Mouse (Mus musculus): Measurements from ENCODE around the gene Prkg1. TPM values are rescaled to one million over a fixed set of nuclear protein-coding genes. Genes with fewer than 3 reads are reported as not detected.

Gene Prkg1
- polyA plus RNA-seq, 1 experiment from 2014 or later = 16.8 TPM

DNA sequence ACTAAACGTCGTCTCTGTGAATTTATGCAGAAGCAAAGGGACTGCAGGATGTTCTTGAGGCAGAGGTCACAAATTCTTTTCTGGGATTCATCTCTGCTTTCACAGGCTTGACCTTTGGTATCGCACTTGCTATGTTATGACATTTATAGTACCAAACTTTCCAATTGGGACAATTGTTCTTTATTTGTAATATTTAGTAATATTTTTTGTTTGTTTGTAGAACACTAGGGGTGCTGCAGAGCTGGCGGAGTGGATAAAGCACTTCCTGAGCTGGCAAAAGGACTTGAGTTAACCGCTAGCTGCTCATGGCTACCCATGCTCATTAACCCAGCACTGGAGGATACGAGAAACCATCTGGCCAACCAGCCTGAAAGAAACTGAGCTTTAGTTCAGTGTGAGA, 49.9 kb downstream of the Prkg1 start:
- Histone ChIP-seq H3K9ac (no peak overlapping the region), H3K27me3 (no peaks in the 10 kb centered on the region), H3K4me3 (no peak overlapping the region), H3K9me3 (no peaks in the 10 kb centered on the region), H3K36me3 (no peaks in the 10 kb centered on the region), H3K4me2 (replicated peaks) (no peak overlapping the region), H3K27ac (no peak overlapping the region), H3K4me1 (no peaks in the 10 kb centered on the region)
- ATAC-seq (ENCODE audit: insufficient number of reproducible peaks, insufficient read depth, low FRiP score, low TSS enrichment) = no peak
- WGBS = 78% methylated on average over 6 of the region's 6 CpGs

- no peak overlapping the region for H3K9ac ChIP-seq
- ATAC-seq (ENCODE audit: insufficient number of reproducible peaks, insufficient read depth, low FRiP score, low TSS enrichment) = no peak
- no peaks in the 10 kb centered on the region for H3K27me3 ChIP-seq
- H3K4me3 ChIP-seq = no peak overlapping the region
- no peaks in the 10 kb centered on the region for H3K9me3 ChIP-seq
- H3K4me2 ChIP-seq (replicated peaks) = no peak overlapping the region
- no peaks in the 10 kb centered on the region for H3K36me3 ChIP-seq
- H3K4me1 ChIP-seq = no peaks in the 10 kb centered on the region
- 80% methylated on average over 4 of the region's 4 CpGs for WGBS
- no peak overlapping the region for H3K27ac ChIP-seq
Observed at GRCm38 (mm10) chr19:31714418-31714817, 50.4 kb downstream of the Prkg1 start.

DNA sequence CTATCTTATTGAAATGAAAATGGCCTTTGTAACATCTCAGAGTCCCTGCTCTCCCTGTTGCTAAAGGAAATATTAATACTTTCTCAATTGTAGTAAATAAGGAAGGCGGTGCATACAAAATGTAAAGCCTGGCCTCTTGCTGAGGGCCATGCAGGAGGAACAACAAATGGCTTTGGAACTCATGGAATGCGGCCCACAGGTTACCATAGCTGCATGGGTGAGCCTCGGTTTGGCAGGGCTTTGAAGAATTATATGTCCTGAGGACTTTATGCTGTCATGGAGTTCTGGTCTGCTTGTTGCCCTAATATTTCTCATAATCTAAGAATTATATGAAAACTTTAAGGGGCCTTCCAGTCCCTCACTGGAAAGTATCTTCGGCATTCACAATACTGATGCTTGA, 51.5 kb downstream of the Prkg1 start:
- no peaks in the 10 kb centered on the region for H3K4me1 ChIP-seq
- no peak for ATAC-seq (ENCODE audit: insufficient number of reproducible peaks, insufficient read depth, low FRiP score, low TSS enrichment)
- H3K36me3 ChIP-seq = no peaks in the 10 kb centered on the region
- 59% methylated on average over 4 of the region's 4 CpGs for WGBS
- no peak overlapping the region for H3K9ac ChIP-seq
- H3K9me3 ChIP-seq = no peaks in the 10 kb centered on the region
- no peak overlapping the region for H3K4me3 ChIP-seq
- no peaks in the 10 kb centered on the region for H3K27me3 ChIP-seq
- no peak overlapping the region for H3K27ac ChIP-seq
- no peak overlapping the region for H3K4me2 ChIP-seq (replicated peaks)

GRCm38 (mm10) chr19:31710336-31710735, 54.5 kb downstream of the Prkg1 start:
- Histone ChIP-seq H3K27me3 (no peaks in the 10 kb centered on the region), H3K27ac (no peak overlapping the region), H3K36me3 (no peaks in the 10 kb centered on the region), H3K9ac (no peak overlapping the region), H3K4me1 (no peaks in the 10 kb centered on the region), H3K4me3 (no peak overlapping the region), H3K9me3 (no peaks in the 10 kb centered on the region), H3K4me2 (replicated peaks) (no peak overlapping the region)
- no peak for ATAC-seq (ENCODE audit: insufficient number of reproducible peaks, insufficient read depth, low FRiP score, low TSS enrichment)
- WGBS = 89% methylated on average over 4 of the region's 4 CpGs

GRCm38 (mm10) chr19:31703991-31704390, 60.8 kb downstream of the Prkg1 start:
- Histone ChIP-seq H3K9me3 (no peaks in the 10 kb centered on the region), H3K27me3 (no peaks in the 10 kb centered on the region), H3K4me3 (no peak overlapping the region), H3K27ac (no peak overlapping the region), H3K36me3 (no peaks in the 10 kb centered on the region), H3K9ac (no peak overlapping the region), H3K4me1 (no peaks in the 10 kb centered on the region), H3K4me2 (replicated peaks) (no peak overlapping the region)
- ATAC-seq (ENCODE audit: insufficient number of reproducible peaks, insufficient read depth, low FRiP score, low TSS enrichment) = no peak

DNA sequence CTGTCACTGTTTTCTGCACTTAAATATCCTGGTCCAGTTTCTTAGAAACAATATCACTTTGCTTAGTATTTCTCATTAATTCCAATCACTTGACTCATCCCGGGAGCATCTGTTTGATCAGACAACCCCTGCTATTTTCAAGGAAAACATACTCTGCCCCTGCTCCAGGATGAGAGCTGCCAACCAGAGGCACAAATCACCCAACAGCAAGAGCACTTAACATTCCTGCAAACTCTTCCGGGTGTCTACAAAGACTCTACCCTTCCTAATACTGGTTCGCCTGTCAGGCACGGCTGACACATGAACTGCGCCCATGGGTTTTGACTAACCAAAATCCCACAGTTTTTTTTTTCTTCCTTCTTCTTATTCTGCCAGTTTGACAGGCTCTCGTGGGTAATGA, 65.9 kb downstream of the Prkg1 start:
- no peaks in the 10 kb centered on the region for H3K4me1 ChIP-seq
- H3K4me2 ChIP-seq (replicated peaks) = no peak overlapping the region
- no peaks in the 10 kb centered on the region for H3K9me3 ChIP-seq
- no peaks in the 10 kb centered on the region for H3K36me3 ChIP-seq
- no peak for ATAC-seq (ENCODE audit: insufficient number of reproducible peaks, insufficient read depth, low FRiP score, low TSS enrichment)
- H3K4me3 ChIP-seq = no peak overlapping the region
- H3K27me3 ChIP-seq = no peaks in the 10 kb centered on the region
- no peak overlapping the region for H3K9ac ChIP-seq
- H3K27ac ChIP-seq = no peak overlapping the region
- 69% methylated on average over 6 of the region's 6 CpGs for WGBS

DNA sequence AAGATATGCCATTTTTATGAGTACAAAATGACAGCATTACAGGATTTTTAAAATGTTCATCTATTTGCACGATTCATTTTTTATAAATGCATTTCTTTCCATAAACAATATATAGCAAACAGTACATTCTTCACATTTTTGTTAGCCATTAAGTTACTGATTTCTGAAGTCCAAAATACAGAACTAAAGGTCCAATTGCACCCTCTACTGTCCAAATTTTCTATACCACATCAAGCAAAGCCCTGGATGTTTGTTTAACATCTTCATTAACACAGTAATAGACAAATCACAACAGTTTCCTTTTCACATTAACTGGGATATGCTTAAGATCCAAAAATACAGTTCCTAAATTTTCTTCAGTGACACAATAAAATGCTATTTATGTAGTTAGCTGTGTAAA, 84.0 kb downstream of the Prkg1 start:
- 37% methylated on average over 1 of the region's 1 CpGs for WGBS
- Histone ChIP-seq H3K9ac (no peak overlapping the region), H3K27ac (no peak overlapping the region)

GRCm38 (mm10) chr19:31678324-31678723, 86.5 kb downstream of the Prkg1 start:
- H3K36me3 ChIP-seq = no peaks in the 10 kb centered on the region
- no peaks in the 10 kb centered on the region for H3K4me1 ChIP-seq
- no peak for ATAC-seq (ENCODE audit: insufficient number of reproducible peaks, insufficient read depth, low FRiP score, low TSS enrichment)
- H3K9me3 ChIP-seq = no peaks in the 10 kb centered on the region
- 44% methylated on average over 5 of the region's 5 CpGs for WGBS
- H3K9ac ChIP-seq = no peak overlapping the region
- no peaks in the 10 kb centered on the region for H3K27me3 ChIP-seq
- no peak overlapping the region for H3K27ac ChIP-seq
- H3K4me3 ChIP-seq = no peak overlapping the region
- no peak overlapping the region for H3K4me2 ChIP-seq (replicated peaks)

More for the DNA sequence above, 84.0 kb downstream of the Prkg1 start:
- Histone ChIP-seq H3K9me3 (no peaks in the 10 kb centered on the region), H3K4me3 (no peak overlapping the region), H3K4me2 (replicated peaks) (no peak overlapping the region), H3K4me1 (no peaks in the 10 kb centered on the region), H3K27me3 (no peaks in the 10 kb centered on the region), H3K36me3 (no peaks in the 10 kb centered on the region)
- no peak for ATAC-seq (ENCODE audit: insufficient number of reproducible peaks, insufficient read depth, low FRiP score, low TSS enrichment)

GRCm38 (mm10) chr19:31671726-31672125, 93.1 kb downstream of the Prkg1 start:
- no peaks in the 10 kb centered on the region for H3K27me3 ChIP-seq
- no peaks in the 10 kb centered on the region for H3K9me3 ChIP-seq
- no peak overlapping the region for H3K4me3 ChIP-seq
- WGBS = 79% methylated on average over 5 of the region's 5 CpGs
- no peak overlapping the region for H3K27ac ChIP-seq
- no peaks in the 10 kb centered on the region for H3K36me3 ChIP-seq
- H3K4me1 ChIP-seq = no peaks in the 10 kb centered on the region
- no peak overlapping the region for H3K9ac ChIP-seq
- no peak overlapping the region for H3K4me2 ChIP-seq (replicated peaks)
- ATAC-seq (ENCODE audit: insufficient number of reproducible peaks, insufficient read depth, low FRiP score, low TSS enrichment) = no peak

DNA sequence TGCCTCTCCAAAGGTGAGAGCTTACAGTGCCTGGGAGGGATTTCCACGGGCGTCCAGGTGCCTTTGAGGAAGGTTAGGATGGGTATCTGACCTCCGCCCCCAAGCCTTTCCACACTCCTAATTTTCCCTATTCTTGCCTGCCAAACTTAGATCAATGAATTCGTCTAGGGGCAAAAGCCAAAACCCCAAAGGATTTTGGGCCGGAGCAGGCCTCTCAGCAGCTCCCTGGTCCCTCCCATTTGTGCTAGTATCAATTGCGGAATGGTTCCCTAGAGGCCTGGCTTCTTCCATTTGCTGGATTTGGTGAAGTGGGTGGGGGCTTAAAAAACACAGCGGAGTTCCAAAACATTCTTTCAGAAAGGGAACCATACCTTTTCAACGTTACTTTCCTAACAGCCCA, 99.8 kb downstream of the Prkg1 start:
- H3K4me2 ChIP-seq (replicated peaks) = peak overlapping the region; percentile 90
- no peaks in the 10 kb centered on the region for H3K36me3 ChIP-seq
- H3K27ac ChIP-seq = no peak overlapping the region
- peak overlapping the region; percentile 69 for H3K4me3 ChIP-seq
- peak; percentile 30; the same call in 1 of the 2 replicates for ATAC-seq (ENCODE audit: insufficient number of reproducible peaks, insufficient read depth, low FRiP score, low TSS enrichment)
- no peaks in the 10 kb centered on the region for H3K27me3 ChIP-seq
- H3K9me3 ChIP-seq = no peaks in the 10 kb centered on the region
- peak overlapping the region; percentile 72 for H3K9ac ChIP-seq
- H3K4me1 ChIP-seq = peaks cover 9% of the 10 kb centered on the region; the same call in 1 of the 2 replicates
- 6% methylated on average over 8 of the region's 8 CpGs for WGBS

DNA sequence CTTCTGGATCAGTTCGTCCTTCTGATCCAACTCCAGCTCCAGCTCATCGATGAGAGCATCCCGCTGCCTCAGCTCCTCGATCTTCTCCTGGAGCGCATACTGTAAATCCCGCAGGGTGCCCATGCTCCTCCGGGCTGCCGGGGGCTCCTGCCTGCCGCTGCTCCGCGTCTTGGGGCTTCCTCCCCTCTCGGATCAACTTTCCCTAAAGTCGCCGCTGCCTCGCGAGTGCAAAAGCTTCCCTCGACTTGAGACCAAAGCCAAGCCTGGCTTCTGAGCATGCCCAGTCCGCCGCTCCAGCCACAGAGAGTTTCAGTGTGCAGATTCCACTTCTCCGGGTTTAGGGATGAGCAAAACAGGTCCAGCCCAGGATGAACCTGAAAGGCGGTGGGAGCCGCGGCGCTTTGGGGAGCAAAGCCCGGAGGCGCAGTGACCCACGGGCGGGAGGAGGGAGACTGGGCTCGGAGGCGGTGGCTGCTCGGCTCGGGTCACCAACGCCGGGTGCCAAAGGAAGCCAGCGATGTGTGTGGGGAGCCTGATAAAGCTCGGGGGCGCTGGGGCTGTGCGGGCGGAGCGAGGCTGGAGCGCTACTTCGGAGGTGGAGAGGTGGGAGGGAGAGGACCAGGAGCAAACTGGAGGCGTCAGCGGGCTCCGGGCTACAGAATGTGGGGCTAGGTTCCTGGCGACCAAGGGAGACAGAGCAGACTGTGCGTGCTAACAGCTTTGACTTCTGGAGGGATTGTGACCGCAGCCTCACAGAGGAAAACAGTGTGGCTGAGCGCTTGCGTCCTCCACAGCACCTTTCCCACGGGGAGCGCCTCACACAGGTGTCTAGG, 100.5 kb downstream of the Prkg1 start:
- Histone ChIP-seq H3K27ac (peak overlapping the region; percentile 83), H3K36me3 (no peaks in the 10 kb centered on the region), H3K4me2 (replicated peaks) (peak overlapping the region; percentile 90), H3K9me3 (no peaks in the 10 kb centered on the region), H3K4me1 (peaks cover 9% of the 10 kb centered on the region; the same call in 1 of the 2 replicates), H3K4me3 (peak overlapping the region; percentile 69), H3K9ac (peak overlapping the region; percentile 72), H3K27me3 (no peaks in the 10 kb centered on the region)
- ATAC-seq (ENCODE audit: insufficient number of reproducible peaks, insufficient read depth, low FRiP score, low TSS enrichment) = peak; percentile 77
- WGBS = under 1% methylated on average over 52 of the region's 52 CpGs

DNA sequence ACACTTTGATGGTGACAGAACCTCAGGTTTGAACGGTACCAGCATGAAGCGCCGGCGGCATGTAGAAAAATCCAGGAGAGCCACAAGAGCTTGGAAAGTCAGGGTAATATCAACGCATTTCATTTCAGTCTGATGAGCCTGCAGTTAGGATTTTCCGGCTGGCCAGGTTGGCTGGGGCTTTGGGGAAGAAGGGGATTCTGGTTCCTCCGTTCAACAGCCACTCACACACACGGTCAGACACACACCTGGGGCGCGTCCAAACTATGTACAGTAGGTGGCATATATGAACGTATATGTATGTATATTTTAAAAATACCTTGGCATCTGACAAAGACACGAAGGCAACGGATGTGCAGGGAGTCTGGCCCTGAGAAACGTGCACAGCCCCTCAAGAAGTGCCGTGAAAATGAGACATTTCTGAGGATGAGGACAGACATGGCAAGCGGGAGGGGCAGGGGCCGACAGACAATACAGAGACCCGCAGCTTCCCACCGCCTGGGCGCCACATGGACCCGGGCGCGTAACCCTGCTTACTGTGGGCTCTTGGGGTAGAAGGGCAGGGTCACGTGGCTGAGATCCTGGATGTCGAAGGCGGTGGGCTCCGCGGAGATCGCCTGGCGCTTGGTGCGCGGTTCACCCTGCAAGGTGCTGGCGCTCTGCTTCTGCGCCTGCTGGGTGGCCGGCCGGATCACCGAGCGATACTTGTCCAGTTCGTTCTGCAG, 101.2 kb downstream of the Prkg1 start:
- Histone ChIP-seq H3K36me3 (no peaks in the 10 kb centered on the region), H3K4me1 (peaks cover 14% of the 10 kb centered on the region; the same call in 1 of the 2 replicates), H3K27me3 (no peaks in the 10 kb centered on the region), H3K9ac (peak overlapping the region; percentile 72), H3K27ac (peak overlapping the region; percentile 83), H3K9me3 (no peaks in the 10 kb centered on the region), H3K4me2 (replicated peaks) (peak overlapping the region; percentile 90), H3K4me3 (peak overlapping the region; percentile 69)
- WGBS = 5% methylated on average over 39 of the region's 39 CpGs
- ATAC-seq (ENCODE audit: insufficient number of reproducible peaks, insufficient read depth, low FRiP score, low TSS enrichment) = peak; percentile 42; the same call in 1 of the 2 replicates

Measured in embryonic facial prominence, embryonic 12.5 days (tissue).